Mouse (Mus musculus) limb, embryonic 10.5 days (tissue): Measurements from ENCODE around the gene Hist1h3b. TPM values are rescaled to one million over a fixed set of nuclear protein-coding genes. Genes with fewer than 3 reads are reported as not detected.

Experiments used
- DNase-seq: peaks from one replicate; pipeline ENCODE4 v3.0.0-alpha.2; 2017; ENCODE audit warnings: low spot score
- H3K27ac ChIP-seq: fragments of 300-500 bp; sonication (generic); 2 replicates; pipeline ENCODE4 v1.5.1; 2016; ENCODE audit warnings: mild to moderate bottlenecking
- H3K27me3 ChIP-seq: fragments of 300-500 bp; sonication (generic); 2 replicates; pipeline ENCODE4 v1.6.1; 2016; ENCODE audit warnings: low read depth, mild to moderate bottlenecking; ENCODE audit not compliant: poor library complexity, severe bottlenecking
- H3K36me3 ChIP-seq: fragments of 300-500 bp; sonication (generic); 2 replicates; pipeline ENCODE4 v1.6.1; 2016; ENCODE audit warnings: mild to moderate bottlenecking, moderate library complexity
- H3K4me1 ChIP-seq: fragments of 300-500 bp; sonication (generic); 2 replicates; pipeline ENCODE4 v1.6.1; 2016
- H3K4me3 ChIP-seq: fragments of 300-500 bp; sonication (generic); 2 replicates; pipeline ENCODE4 v1.5.1; 2016; ENCODE audit warnings: mild to moderate bottlenecking, moderate library complexity
- H3K9me3 ChIP-seq: fragments of 300-500 bp; sonication (generic); replicated peaks from 2 replicates; pipeline ENCODE4 v1.6.1; 2016; ENCODE audit warnings: mild to moderate bottlenecking
- WGBS: fragments of 180-500 bp; shearing (Covaris S2); methylation state at CpG from one replicate; pipeline ENCODE4 v1.1.7; 2016; 5-methylcytosine and 5-hydroxymethylcytosine counted together
- polyA plus RNA-seq: library from polyadenylated mRNA; unstranded; fragments of >200 nt; fragmentation: Nextera tagmentation; extraction: Ambion mirVana; gene quantifications from 2 replicates; pipeline ENCODE4 v1.2.1, GENCODE M21; 2016

Gene Hist1h3b
- polyA plus RNA-seq, 1 experiment from 2014 or later = 9.7 TPM

- Histone ChIP-seq H3K9me3 (no peaks in the 10 kb centered on the region), H3K4me3 (no peak overlapping the region), H3K27ac (no peak overlapping the region), H3K4me1 (peaks cover 5% of the 10 kb centered on the region; the same call in 1 of the 2 replicates), H3K27me3 (no peaks in the 10 kb centered on the region), H3K36me3 (no peaks in the 10 kb centered on the region)
- WGBS = 90% methylated on average over 4 of the region's 4 CpGs
- peak; percentile 25 for DNase-seq
Measured at GRCm38 (mm10) chr13:23724239-23724638, 27.8 kb upstream of the Hist1h3b start.

- Histone ChIP-seq H3K4me3 (no peak overlapping the region), H3K27ac (no peak overlapping the region), H3K9me3 (no peaks in the 10 kb centered on the region), H3K36me3 (no peaks in the 10 kb centered on the region), H3K27me3 (no peaks in the 10 kb centered on the region), H3K4me1 (peaks cover 5% of the 10 kb centered on the region; the same call in 1 of the 2 replicates)
- DNase-seq = peak; percentile 18
- WGBS = no CpG with 5 or more reads among the region's 1 CpGs
Measured at GRCm38 (mm10) chr13:23725213-23725612, 26.9 kb upstream of the Hist1h3b start.

- H3K36me3 ChIP-seq = no peaks in the 10 kb centered on the region
- DNase-seq = no peak
Measured at GRCm38 (mm10) chr13:23728472-23729191, 23.4 kb upstream of the Hist1h3b start.

DNA sequence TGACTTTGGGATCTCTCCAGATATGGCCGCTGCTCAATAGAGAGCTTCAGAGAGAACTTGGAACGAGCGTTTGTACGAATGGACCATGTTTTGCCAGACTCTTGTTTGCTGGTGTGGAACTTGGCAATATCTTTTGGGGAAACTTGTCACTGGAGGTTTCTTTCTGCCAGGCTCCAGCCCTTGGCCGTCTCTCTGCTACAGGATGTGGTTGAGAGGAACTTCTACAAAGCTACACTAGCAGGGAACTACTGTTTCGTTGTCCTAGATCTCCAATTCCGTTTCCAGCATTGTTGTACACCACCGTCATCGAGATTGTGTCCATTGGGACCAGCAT is 22.9 kb upstream of the Hist1h3b start:
- Histone ChIP-seq H3K27me3 (no peaks in the 10 kb centered on the region), H3K9me3 (no peaks in the 10 kb centered on the region), H3K27ac (no peak overlapping the region; the same call in 1 of the 2 replicates), H3K4me1 (peaks cover 5% of the 10 kb centered on the region; the same call in 1 of the 2 replicates), H3K4me3 (no peak overlapping the region), H3K36me3 (no peaks in the 10 kb centered on the region)
- 92% methylated on average over 9 of the region's 9 CpGs for WGBS
- DNase-seq = peak; percentile 3

More at GRCm38 (mm10) chr13:23728472-23729191, 23.4 kb upstream of the Hist1h3b start:
- WGBS = 92% methylated on average over 18 of the region's 18 CpGs
- Histone ChIP-seq H3K9me3 (no peaks in the 10 kb centered on the region), H3K4me1 (peaks cover 5% of the 10 kb centered on the region; the same call in 1 of the 2 replicates), H3K27ac (peak overlapping the region; percentile 23; the same call in 1 of the 2 replicates), H3K4me3 (no peak overlapping the region), H3K27me3 (no peaks in the 10 kb centered on the region)

DNA sequence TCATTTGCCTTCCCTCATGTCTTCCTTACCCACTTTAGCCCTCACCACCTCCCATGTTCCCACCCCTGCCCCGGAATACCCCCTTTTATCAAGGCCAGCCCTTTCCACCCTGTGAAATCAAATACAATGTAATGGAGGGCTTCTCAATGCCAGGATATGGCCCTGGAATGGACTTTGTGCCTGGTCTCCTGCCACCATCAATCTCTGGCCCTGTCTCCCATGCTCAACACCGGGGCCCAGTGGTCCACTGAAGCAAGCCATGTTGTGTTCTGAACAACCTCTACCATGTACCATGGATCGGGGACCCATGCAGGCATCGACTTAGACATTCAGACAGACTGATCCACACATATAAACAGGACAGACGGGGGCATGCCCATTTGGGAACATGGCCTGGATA is 22.4 kb upstream of the Hist1h3b start:
- H3K9me3 ChIP-seq = no peaks in the 10 kb centered on the region
- no peaks in the 10 kb centered on the region for H3K27me3 ChIP-seq
- WGBS = 97% methylated on average over 5 of the region's 5 CpGs
- no peak overlapping the region for H3K27ac ChIP-seq
- no peaks in the 10 kb centered on the region for H3K36me3 ChIP-seq
- DNase-seq = no peak
- peaks cover 5% of the 10 kb centered on the region; the same call in 1 of the 2 replicates for H3K4me1 ChIP-seq
- no peak overlapping the region for H3K4me3 ChIP-seq

DNA sequence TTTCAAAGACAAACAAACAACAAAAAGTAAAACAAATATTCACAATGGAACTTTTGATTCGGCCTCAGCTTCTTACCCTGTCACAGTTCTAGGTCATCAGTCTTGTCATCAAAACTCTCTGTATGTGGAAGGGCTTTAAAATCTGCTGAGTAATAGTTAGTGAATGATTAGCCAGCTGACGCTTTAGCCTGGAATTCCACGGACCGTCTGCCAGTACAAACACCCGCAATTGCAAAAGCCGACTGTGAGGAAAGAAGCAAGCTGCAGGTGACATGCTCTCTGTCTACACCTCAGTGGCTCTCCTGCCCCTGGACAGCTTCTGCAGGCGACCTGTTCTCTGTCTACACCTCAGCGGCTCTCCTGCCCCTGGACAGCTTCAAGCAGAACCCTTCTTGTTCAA is 21.6 kb upstream of the Hist1h3b start:
- H3K27me3 ChIP-seq = no peaks in the 10 kb centered on the region
- no peaks in the 10 kb centered on the region for H3K9me3 ChIP-seq
- DNase-seq = no peak
- no peaks in the 10 kb centered on the region for H3K4me1 ChIP-seq
- H3K4me3 ChIP-seq = no peak overlapping the region
- WGBS = 59% methylated on average over 8 of the region's 8 CpGs
- no peak overlapping the region for H3K27ac ChIP-seq
- no peaks in the 10 kb centered on the region for H3K36me3 ChIP-seq

DNA sequence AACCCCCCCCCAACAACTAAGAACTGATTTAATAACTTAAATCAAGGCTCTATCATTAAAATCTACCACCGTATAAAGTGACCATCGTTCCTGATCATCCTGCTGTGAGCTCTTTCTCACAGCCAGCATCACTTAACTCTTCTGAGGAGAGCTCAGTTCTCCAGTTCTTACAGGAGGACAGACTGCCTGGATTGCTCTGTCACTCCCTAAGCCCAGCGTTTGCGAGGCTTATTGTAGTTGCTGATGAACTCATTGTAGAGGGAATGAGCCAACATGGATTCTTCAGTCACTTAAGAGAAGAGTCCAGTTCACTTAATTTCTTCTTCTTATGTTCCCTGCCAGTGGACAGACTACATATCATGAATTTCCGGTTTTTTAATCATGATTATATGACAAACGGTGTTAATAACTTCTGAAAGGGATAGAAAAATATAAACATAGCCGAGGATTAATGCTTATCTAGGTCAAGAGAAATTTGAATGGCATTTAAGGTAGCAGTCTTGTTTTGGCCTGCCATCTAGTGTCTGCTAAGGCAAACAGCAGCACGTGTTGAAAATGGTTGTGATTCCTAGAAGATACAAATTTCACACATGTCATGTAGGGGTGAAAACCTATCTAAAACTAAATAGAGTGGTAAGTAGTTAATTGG is 19.8 kb upstream of the Hist1h3b start:
- Histone ChIP-seq H3K27me3 (no peaks in the 10 kb centered on the region), H3K4me1 (no peaks in the 10 kb centered on the region), H3K36me3 (no peaks in the 10 kb centered on the region), H3K4me3 (no peak overlapping the region), H3K27ac (no peak overlapping the region), H3K9me3 (no peaks in the 10 kb centered on the region)
- WGBS = 27% methylated on average over 8 of the region's 8 CpGs
- no peak for DNase-seq

DNA sequence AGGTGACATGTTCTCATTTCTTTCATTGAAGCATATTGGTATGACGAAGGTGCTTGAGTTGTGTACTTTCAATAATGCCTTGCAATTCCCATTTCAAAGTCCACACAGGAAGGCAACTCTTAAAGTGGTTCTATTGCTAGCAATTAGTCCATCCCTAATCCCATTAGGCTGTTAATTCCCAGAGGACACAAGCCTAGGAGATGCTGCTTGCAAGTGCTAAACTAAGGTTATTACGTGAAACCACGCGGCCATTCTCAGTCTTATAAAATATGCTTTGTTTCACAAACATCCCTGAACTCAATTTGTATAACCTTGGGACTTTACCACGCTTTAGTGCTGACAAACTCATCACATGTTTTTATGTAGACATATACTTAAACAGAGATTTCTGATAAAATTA is 15.0 kb upstream of the Hist1h3b start:
- Histone ChIP-seq H3K4me1 (peaks cover 15% of the 10 kb centered on the region), H3K4me3 (no peak overlapping the region), H3K9me3 (no peaks in the 10 kb centered on the region), H3K27me3 (no peaks in the 10 kb centered on the region), H3K27ac (peak overlapping the region; percentile 96), H3K36me3 (no peaks in the 10 kb centered on the region)
- 87% methylated on average over 5 of the region's 5 CpGs for WGBS
- DNase-seq = no peak

GRCm38 (mm10) chr13:23738041-23738440 is 14.0 kb upstream of the Hist1h3b start:
- no peaks in the 10 kb centered on the region for H3K36me3 ChIP-seq
- peaks cover 15% of the 10 kb centered on the region for H3K4me1 ChIP-seq
- no peaks in the 10 kb centered on the region for H3K9me3 ChIP-seq
- 24% methylated on average over 4 of the region's 4 CpGs for WGBS
- no peak for DNase-seq
- peak overlapping the region; percentile 64 for H3K4me3 ChIP-seq
- H3K27me3 ChIP-seq = no peaks in the 10 kb centered on the region
- H3K27ac ChIP-seq = peak overlapping the region; percentile 96

- no peaks in the 10 kb centered on the region for H3K9me3 ChIP-seq
- H3K4me1 ChIP-seq = peaks cover 15% of the 10 kb centered on the region
- peak within 1 kb of the TSS; percentile 96 for H3K27ac ChIP-seq
- no peaks in the 10 kb centered on the region for H3K36me3 ChIP-seq
- under 1% methylated on average over 38 of the region's 38 CpGs for WGBS
- peak within 1 kb of the TSS; percentile 64 for H3K4me3 ChIP-seq
- DNase-seq = peak; percentile 93
- no peaks in the 10 kb centered on the region for H3K27me3 ChIP-seq
Measured at GRCm38 (mm10) chr13:23738677-23739068, 13.4 kb upstream of the Hist1h3b start, which contains the start of gene Hist1h1c. Gene Hist1h1c, plus strand, starts transcription at chr13:23738808.

- H3K4me1 ChIP-seq = peaks cover 16% of the 10 kb centered on the region
- peak overlapping the region; percentile 96 for H3K27ac ChIP-seq
- H3K27me3 ChIP-seq = no peaks in the 10 kb centered on the region
- no peaks in the 10 kb centered on the region for H3K9me3 ChIP-seq
- H3K4me3 ChIP-seq = peak overlapping the region; percentile 64
- peak; percentile 92 for DNase-seq
- no peaks in the 10 kb centered on the region for H3K36me3 ChIP-seq
- WGBS = under 1% methylated on average over 39 of the region's 39 CpGs
Measured at GRCm38 (mm10) chr13:23739069-23739921, 12.8 kb upstream of the Hist1h3b start.

- Histone ChIP-seq H3K27ac (peak overlapping the region; percentile 96), H3K27me3 (no peaks in the 10 kb centered on the region), H3K4me3 (peak overlapping the region; percentile 64), H3K36me3 (no peaks in the 10 kb centered on the region), H3K4me1 (peaks cover 19% of the 10 kb centered on the region), H3K9me3 (no peaks in the 10 kb centered on the region)
- WGBS = 1% methylated on average over 14 of the region's 14 CpGs
- DNase-seq = no peak
Measured at GRCm38 (mm10) chr13:23739922-23740252, 12.2 kb upstream of the Hist1h3b start.
